Comparison of ENCODE assay signal across 8 mouse cellular contexts in genomic region chr2:170344502-170345409, GRCm38 (mm10).
DNase-seq lines count a peak whose midpoint lies in the region; ATAC-seq and TF ChIP-seq lines count a peak whose summit lies in the region.

No protein-coding gene starts in this region.

- H3K36me3 ChIP-seq in kidney, embryonic 14.5 days (ENCODE audit: control insufficient read depth, insufficient read depth, low read length): no peaks in the 10 kb centered on the region
- H3K36me3 ChIP-seq in embryonic facial prominence, embryonic 14.5 days (ENCODE audit: control insufficient read depth, insufficient read depth, low read length): no peaks in the 10 kb centered on the region
- no peaks in the 10 kb centered on the region for H3K36me3 ChIP-seq in limb, embryonic 10.5 days

- H3K4me1 ChIP-seq in kidney, embryonic 14.5 days (ENCODE audit: control insufficient read depth, insufficient read depth, low read length): peaks cover 36% of the 10 kb centered on the region
- H3K4me1 ChIP-seq in embryonic facial prominence, embryonic 14.5 days (ENCODE audit: control insufficient read depth, insufficient read depth, low read length): peaks cover 27% of the 10 kb centered on the region
- peaks cover 39% of the 10 kb centered on the region for H3K4me1 ChIP-seq in limb, embryonic 10.5 days
- peaks cover 7% of the 10 kb centered on the region; the same call in 1 of the 2 replicates for H3K4me1 ChIP-seq in olfactory bulb, adult 2 months (ENCODE audit: control insufficient read depth, insufficient read depth, low read length)

- H3K27me3 ChIP-seq in kidney, embryonic 14.5 days (ENCODE audit: control insufficient read depth, insufficient read depth, low read length): no peaks in the 10 kb centered on the region
- H3K27me3 ChIP-seq in embryonic facial prominence, embryonic 14.5 days (replicated peaks; ENCODE audit: control insufficient read depth, insufficient read depth, low read length): no peaks in the 10 kb centered on the region
- H3K27me3 ChIP-seq in limb, embryonic 10.5 days (ENCODE audit: low read depth, poor library complexity, severe bottlenecking): no peaks in the 10 kb centered on the region

- DNase-seq in kidney, adult 18-20 months: no peak
- peak; percentile 76 for DNase-seq in embryonic facial prominence, embryonic 14.5 days (ENCODE audit: low spot score)
- peak; percentile 41 for DNase-seq in limb, embryonic 10.5 days (ENCODE audit: low spot score)
- DNase-seq in layer of hippocampus, postnatal 14 days (ENCODE audit: low spot score in 2 of 2): no peak
- no peak for DNase-seq in urinary bladder, adult 2 months (ENCODE audit: low spot score)
- no peak for DNase-seq in urinary bladder, postnatal 10 days (ENCODE audit: low spot score)

- H3K4me2 ChIP-seq in kidney, embryonic 14.5 days (replicated peaks; ENCODE audit: low read depth, low read length): peak overlapping the region; percentile 19; the same call in 1 of the 2 replicates
- H3K4me2 ChIP-seq in embryonic facial prominence, embryonic 14.5 days (ENCODE audit: low read depth, low read length): peak overlapping the region; percentile 11

- H3K9me3 ChIP-seq in kidney, embryonic 14.5 days (ENCODE audit: control insufficient read depth, low read length): no peaks in the 10 kb centered on the region
- no peaks in the 10 kb centered on the region for H3K9me3 ChIP-seq in embryonic facial prominence, embryonic 14.5 days (ENCODE audit: control insufficient read depth, low read length)
- H3K9me3 ChIP-seq in limb, embryonic 10.5 days (replicated peaks): no peaks in the 10 kb centered on the region

- no peak for TF ChIP-seq POLR2A in olfactory bulb, adult 2 months (IDR thresholded peaks at IDR 0.05; ENCODE audit: insufficient read depth, low read depth, low read length)

- H3K4me3 ChIP-seq in kidney, embryonic 14.5 days (ENCODE audit: low read length): no peak overlapping the region
- H3K4me3 ChIP-seq in embryonic facial prominence, embryonic 14.5 days (ENCODE audit: low read depth, low read length): no peak overlapping the region
- 0 out of 2 replicates have a peak overlapping the region, but pooled peaks have one; percentile 8 for H3K4me3 ChIP-seq in limb, embryonic 10.5 days
- no peak overlapping the region for H3K4me3 ChIP-seq in olfactory bulb, adult 2 months (ENCODE audit: insufficient read depth, low read depth, low read length)

- peak overlapping the region; percentile 40 for H3K9ac ChIP-seq in kidney, embryonic 14.5 days (ENCODE audit: low read depth, low read length)
- H3K9ac ChIP-seq in embryonic facial prominence, embryonic 14.5 days (ENCODE audit: low read depth, low read length): 0 out of 2 replicates have a peak overlapping the region, but pooled peaks have one; percentile 11

- TF ChIP-seq CTCF in olfactory bulb, adult 2 months (IDR thresholded peaks at IDR 0.05; ENCODE audit: insufficient read depth, low read depth, low read length): no peak

- peak; percentile 30; the same call in 1 of the 2 replicates for ATAC-seq in kidney, embryonic 14.5 days (ENCODE audit: low FRiP score, low TSS enrichment)
- 0 out of 2 replicates have a peak, but pooled peaks have one; percentile 4 for ATAC-seq in embryonic facial prominence, embryonic 14.5 days (ENCODE audit: low read depth)

- H3K27ac ChIP-seq in kidney, embryonic 14.5 days (ENCODE audit: low read depth, low read length): peak overlapping the region; percentile 95
- H3K27ac ChIP-seq in embryonic facial prominence, embryonic 14.5 days (replicated peaks; ENCODE audit: low read depth, low read length): peak overlapping the region; percentile 83
- peak overlapping the region; percentile 85 for H3K27ac ChIP-seq in limb, embryonic 10.5 days
- 0 out of 2 replicates have a peak overlapping the region, but pooled peaks have one; percentile 1 for H3K27ac ChIP-seq in olfactory bulb, adult 2 months (ENCODE audit: insufficient read depth, low read depth, low read length)

- 10% methylated on average over 17 of the region's 18 CpGs for WGBS in kidney, embryonic 14.5 days
- 14% methylated on average over 17 of the region's 18 CpGs for WGBS in embryonic facial prominence, embryonic 14.5 days
- 14% methylated on average over 18 of the region's 18 CpGs for WGBS in limb, embryonic 10.5 days
- WGBS in olfactory bulb, adult 2 months: 49% methylated on average over 17 of the region's 18 CpGs

Comparison
In these comparisons a context has a peak if more than half of its experiments do, and no peak if none do; other contexts are left out.
1. H3K27ac ChIP-seq: peak in every context shown above with its lines; median percentile 95 in kidney, embryonic 14.5 days; 85 in limb, embryonic 10.5 days; 83 in embryonic facial prominence, embryonic 14.5 days; 1 in olfactory bulb, adult 2 months.
2. DNase-seq: peak in embryonic facial prominence, embryonic 14.5 days (single experiment) and limb, embryonic 10.5 days (single experiment); none in kidney, adult 18-20 months (single experiment), layer of hippocampus, postnatal 14 days (0 of 2), urinary bladder, adult 2 months (single experiment) and urinary bladder, postnatal 10 days (single experiment).